8 mouse cellular contexts compared by ENCODE assay signal in genomic region chr10:20310969-20311769, GRCm38 (mm10). TPM values are rescaled to one million over a fixed set of nuclear protein-coding genes. Genes with fewer than 3 reads are reported as not detected.
A peak's percentile ranks its signal among the peaks of the same experiment; 100 is the strongest.
DNase-seq lines count a peak whose midpoint lies in the region; ATAC-seq lines count a peak whose summit lies in the region.

No protein-coding gene starts in this region.

- peak; percentile 14 for DNase-seq in induced T-regulatory cell, adult 2 months (ENCODE audit: low read depth)
- DNase-seq in lung, postnatal 36 days = peak; percentile 35
- no peak for DNase-seq in frontal cortex, postnatal 14 days (ENCODE audit: low spot score in 2 of 2)
- no peak for DNase-seq in left cerebral cortex, postnatal 14 days (ENCODE audit: low spot score in 2 of 2)
- no peak for DNase-seq in gastrocnemius, postnatal 25 days

- H3K36me3 ChIP-seq in megakaryocyte, embryonic 14.5 days (replicated peaks; ENCODE audit: low read length) = peaks cover 5% of the 10 kb centered on the region
- no peaks in the 10 kb centered on the region for H3K36me3 ChIP-seq in embryonic facial prominence, embryonic 13.5 days

- no peaks in the 10 kb centered on the region for H3K9me3 ChIP-seq in megakaryocyte, embryonic 14.5 days
- H3K9me3 ChIP-seq in embryonic facial prominence, embryonic 13.5 days = no peaks in the 10 kb centered on the region

- peak overlapping the region; percentile 96 for H3K9ac ChIP-seq in embryonic facial prominence, embryonic 13.5 days

- no peak for ATAC-seq in megakaryocyte, adult 5-6 weeks (ENCODE audit: poor library complexity, severe bottlenecking)
- ATAC-seq in embryonic facial prominence, embryonic 13.5 days (ENCODE audit: insufficient number of reproducible peaks, insufficient read depth, low FRiP score, low TSS enrichment, low read depth) = no peak

- 47% methylated on average over 11 of the region's 11 CpGs for WGBS in embryonic facial prominence, embryonic 13.5 days

- intact Hi-C loops in left cerebral cortex, postnatal 14 days (cut with DNase I) = no loop called here

- peak overlapping the region; percentile 71 for H3K4me2 ChIP-seq in embryonic facial prominence, embryonic 13.5 days

- peaks cover 17% of the 10 kb centered on the region for H3K4me1 ChIP-seq in megakaryocyte, embryonic 14.5 days
- peaks cover 16% of the 10 kb centered on the region for H3K4me1 ChIP-seq in embryonic facial prominence, embryonic 13.5 days

- no peaks in the 10 kb centered on the region for H3K27me3 ChIP-seq in megakaryocyte, embryonic 14.5 days (replicated peaks)
- no peaks in the 10 kb centered on the region for H3K27me3 ChIP-seq in embryonic facial prominence, embryonic 13.5 days

- H3K27ac ChIP-seq in embryonic facial prominence, embryonic 13.5 days = peak overlapping the region; percentile 100

- peak overlapping the region; percentile 99 for H3K4me3 ChIP-seq in megakaryocyte, embryonic 14.5 days (replicated peaks)
- peak overlapping the region; percentile 81 for H3K4me3 ChIP-seq in embryonic facial prominence, embryonic 13.5 days

RNA-seq across cellular contexts. Expression of gene Bclaf1, which starts 1.1 kb away (rescaled TPM):
- 1.00 and 9.9 TPM in 2 replicates for polyA plus RNA-seq in megakaryocyte, embryonic 14.5 days (2012; ENCODE audit: insufficient read depth, low replicate concordance)
- total RNA-seq in megakaryocyte, adult 5-6 weeks (2015) = 91.4 and 94.3 TPM in 2 replicates
- total RNA-seq in megakaryocyte, adult 5-6 weeks (2017) = 230 and 242 TPM in 2 replicates
- polyA plus RNA-seq in embryonic facial prominence, embryonic 13.5 days (2015; fragmentation: Nextera tagmentation; extraction: Ambion mirVana) = 147 and 153 TPM in 2 replicates
- 100 to 1,000 TPM; 117 TPM for total RNA-seq in left cerebral cortex, postnatal 14 days (2021)
- 10 to 100 TPM; 38.3 to 39.3 TPM for total RNA-seq in gastrocnemius, postnatal 25 days (2021)

RNA-seq across cellular contexts. Expression of gene Mtfr2, which starts 36.4 kb away (rescaled TPM):
- 1.5 TPM in 1 of 2 replicates, not detected in the other for polyA plus RNA-seq in megakaryocyte, embryonic 14.5 days (2012; ENCODE audit: insufficient read depth, low replicate concordance)
- 80.0 and 90.2 TPM in 2 replicates for total RNA-seq in megakaryocyte, adult 5-6 weeks (2015)
- total RNA-seq in megakaryocyte, adult 5-6 weeks (2017) = 13.3 and 18.5 TPM in 2 replicates
- 2.0 and 2.2 TPM in 2 replicates for polyA plus RNA-seq in embryonic facial prominence, embryonic 13.5 days (2015; fragmentation: Nextera tagmentation; extraction: Ambion mirVana)
- total RNA-seq in left cerebral cortex, postnatal 14 days (2021) = under 1 TPM; 0.36 to 0.55 TPM
- not detected for total RNA-seq in gastrocnemius, postnatal 25 days (2021)

Comparison
In these comparisons a context has a peak if more than half of its experiments do, and no peak if none do; other contexts are left out.
1. DNase-seq: peak in induced T-regulatory cell, adult 2 months (single experiment) and lung, postnatal 36 days (single experiment); none in frontal cortex, postnatal 14 days (0 of 2), left cerebral cortex, postnatal 14 days (0 of 2) and gastrocnemius, postnatal 25 days (single experiment).
2. RNA of gene Mtfr2, which starts 36.4 kb away (total RNA-seq): 13.3 to 90.2 TPM in megakaryocyte, adult 5-6 weeks; 0.36 to 0.55 TPM in left cerebral cortex, postnatal 14 days and not detected in gastrocnemius, postnatal 25 days; every median in the first group is over 4 times any median in the second.